Mouse (Mus musculus): ENCODE measurements around the gene Scnn1a. TPM values are rescaled to one million over a fixed set of nuclear protein-coding genes. Genes with fewer than 3 reads are reported as not detected.
"Not testable (repeated sequence)": the region's sequence is repeated elsewhere in the genome, so short reads cannot be mapped to it uniquely, and the experiment has no call there.

Gene Scnn1a
- 1.3 and 2.6 TPM in 2 replicates for polyA plus RNA-seq (2014; fragmentation: Nextera tagmentation; extraction: Ambion mirVana)

DNA sequence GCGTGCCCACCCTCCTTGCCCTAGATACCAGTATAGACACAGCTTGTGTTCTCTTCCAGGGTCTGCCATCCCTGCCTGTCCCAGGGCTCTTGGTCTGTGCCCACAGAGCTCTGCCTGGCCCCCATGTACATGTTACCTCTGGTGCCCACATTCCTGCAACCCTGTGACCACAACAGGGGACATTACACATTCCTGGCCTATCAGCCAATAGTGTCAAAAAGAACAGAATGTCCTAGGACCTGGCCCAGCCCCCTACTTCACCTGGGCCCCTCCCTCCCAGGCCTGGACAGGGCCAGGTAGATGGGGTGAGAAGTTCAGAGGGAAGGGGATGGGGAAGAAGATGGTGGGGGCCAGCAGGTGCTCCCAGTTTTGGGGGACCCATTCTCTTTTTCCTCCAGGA lies at the start of gene Scnn1a:
Gene Scnn1a (plus strand): TSS at position 337 of the 400 bp plus-strand sequence.
- Histone ChIP-seq H3K36me3 (ENCODE audit: control insufficient read depth, insufficient read depth, low read length) (no peaks in the 10 kb centered on the region), H3K9ac (replicated peaks; ENCODE audit: low read depth, low read length) (no peak within 1 kb of the TSS), H3K27me3 (ENCODE audit: control insufficient read depth, insufficient read depth, low read length) (0 out of 2 replicates have a peak, but pooled peaks cover 4% of the 10 kb centered on the region), H3K27ac (ENCODE audit: low read length) (no peak within 1 kb of the TSS), H3K9me3 (ENCODE audit: control insufficient read depth, low read depth, low read length) (no peaks in the 10 kb centered on the region), H3K4me1 (ENCODE audit: control insufficient read depth, insufficient read depth, low read length) (peaks cover 12% of the 10 kb centered on the region), H3K4me3 (ENCODE audit: low read depth, low read length) (no peak within 1 kb of the TSS), H3K4me2 (replicated peaks; ENCODE audit: low read depth, low read length) (peak within 1 kb of the TSS; percentile 19; the same call in 1 of the 2 replicates)
- no peak; the same call in 1 of the 2 replicates for ATAC-seq (ENCODE audit: insufficient number of reproducible peaks, insufficient read depth, low FRiP score, low read depth)
- 75% methylated on average over 1 of the region's 1 CpGs for WGBS

DNA sequence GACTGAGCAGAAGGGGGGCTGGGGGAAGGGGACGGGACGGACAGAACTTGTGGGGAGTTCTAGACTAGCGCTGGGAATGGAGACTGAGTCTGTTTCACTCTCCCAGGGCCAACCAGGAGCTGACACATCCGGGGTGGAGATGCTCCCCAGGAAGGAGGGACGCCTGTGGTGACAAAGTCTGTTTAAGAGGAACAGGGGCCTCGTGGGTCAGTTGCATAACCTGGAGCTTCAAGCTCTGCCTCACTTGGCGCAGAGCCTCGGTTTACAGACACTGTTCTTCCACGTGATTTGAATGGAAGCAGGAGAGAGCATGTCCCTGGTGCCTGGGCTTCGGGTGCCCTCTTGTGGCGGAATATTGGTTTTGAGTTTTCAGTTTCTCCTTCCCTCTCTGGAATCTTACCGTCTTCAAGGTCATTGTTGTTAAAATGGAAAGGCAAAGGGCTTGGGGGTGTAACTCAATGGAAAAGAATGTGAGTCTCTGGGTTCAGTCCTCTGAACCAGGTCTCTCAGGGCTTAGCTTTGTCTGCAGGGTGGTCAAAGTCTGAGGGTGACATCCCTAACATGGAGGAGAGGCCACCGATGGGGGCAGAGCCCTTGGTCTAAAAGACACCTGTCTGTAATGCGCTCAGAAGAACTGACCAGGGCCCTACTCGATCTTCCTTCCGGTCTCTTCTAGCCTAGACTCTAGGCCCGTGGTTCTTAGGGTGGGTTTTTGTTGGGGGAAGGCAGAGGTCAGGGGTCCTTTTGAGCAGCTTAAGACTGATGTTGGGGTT lies 48.8 kb upstream of the Scnn1a start:
- ATAC-seq (ENCODE audit: insufficient number of reproducible peaks, insufficient read depth, low FRiP score, low read depth): peak; percentile 83
- whole genome bisulfite sequencing: 17% methylated on average over 17 of the region's 17 CpGs
- Histone ChIP-seq H3K4me3 (ENCODE audit: low read depth, low read length) (no peak overlapping the region), H3K27me3 (ENCODE audit: control insufficient read depth, insufficient read depth, low read length) (no peaks in the 10 kb centered on the region), H3K9me3 (ENCODE audit: control insufficient read depth, low read depth, low read length) (no peaks in the 10 kb centered on the region), H3K27ac (ENCODE audit: low read length) (no peak overlapping the region), H3K36me3 (ENCODE audit: control insufficient read depth, insufficient read depth, low read length) (no peaks in the 10 kb centered on the region), H3K4me2 (replicated peaks; ENCODE audit: low read depth, low read length) (peak overlapping the region; percentile 39), H3K4me1 (ENCODE audit: control insufficient read depth, insufficient read depth, low read length) (0 out of 2 replicates have a peak, but pooled peaks cover 3% of the 10 kb centered on the region), H3K9ac (replicated peaks; ENCODE audit: low read depth, low read length) (no peak overlapping the region)

GRCm38 (mm10) chr6:125272228-125272785 lies 48.2 kb upstream of the Scnn1a start:
- no peaks in the 10 kb centered on the region for H3K27me3 ChIP-seq (ENCODE audit: control insufficient read depth, insufficient read depth, low read length)
- H3K27ac ChIP-seq (ENCODE audit: low read length): no peak overlapping the region
- H3K4me2 ChIP-seq (replicated peaks; ENCODE audit: low read depth, low read length): no peak overlapping the region
- H3K36me3 ChIP-seq (ENCODE audit: control insufficient read depth, insufficient read depth, low read length): no peaks in the 10 kb centered on the region
- no peak overlapping the region for H3K9ac ChIP-seq (replicated peaks; ENCODE audit: low read depth, low read length)
- no peak overlapping the region for H3K4me3 ChIP-seq (ENCODE audit: low read depth, low read length)
- H3K4me1 ChIP-seq (ENCODE audit: control insufficient read depth, insufficient read depth, low read length): 0 out of 2 replicates have a peak, but pooled peaks cover 3% of the 10 kb centered on the region
- no peak for ATAC-seq (ENCODE audit: insufficient number of reproducible peaks, insufficient read depth, low FRiP score, low read depth)
- no peaks in the 10 kb centered on the region for H3K9me3 ChIP-seq (ENCODE audit: control insufficient read depth, low read depth, low read length)
- 78% methylated on average over 10 of the region's 10 CpGs for WGBS

- no peak for ATAC-seq (ENCODE audit: insufficient number of reproducible peaks, insufficient read depth, low FRiP score, low read depth)
- Histone ChIP-seq H3K27ac (ENCODE audit: low read length) (no peak overlapping the region), H3K4me3 (ENCODE audit: low read depth, low read length) (no peak overlapping the region), H3K36me3 (ENCODE audit: control insufficient read depth, insufficient read depth, low read length) (no peaks in the 10 kb centered on the region), H3K9ac (replicated peaks; ENCODE audit: low read depth, low read length) (no peak overlapping the region), H3K4me1 (ENCODE audit: control insufficient read depth, insufficient read depth, low read length) (0 out of 2 replicates have a peak, but pooled peaks cover 3% of the 10 kb centered on the region), H3K4me2 (replicated peaks; ENCODE audit: low read depth, low read length) (no peak overlapping the region), H3K9me3 (ENCODE audit: control insufficient read depth, low read depth, low read length) (no peaks in the 10 kb centered on the region), H3K27me3 (ENCODE audit: control insufficient read depth, insufficient read depth, low read length) (no peaks in the 10 kb centered on the region)
- 55% methylated on average over 15 of the region's 15 CpGs for WGBS
These were observed 45.5 kb upstream of the Scnn1a start for GRCm38 (mm10) chr6:125274841-125275563.

- no peak overlapping the region for H3K4me3 ChIP-seq (ENCODE audit: low read depth, low read length)
- 61% methylated on average over 8 of the region's 8 CpGs for WGBS
These were observed 40.7 kb upstream of the Scnn1a start for GRCm38 (mm10) chr6:125279729-125280128.

GRCm38 (mm10) chr6:125282721-125283120 lies 37.7 kb upstream of the Scnn1a start:
- H3K27me3 ChIP-seq (ENCODE audit: control insufficient read depth, insufficient read depth, low read length); ATAC-seq (ENCODE audit: insufficient number of reproducible peaks, insufficient read depth, low FRiP score, low read depth); H3K9ac ChIP-seq (replicated peaks; ENCODE audit: low read depth, low read length); H3K9me3 ChIP-seq (ENCODE audit: control insufficient read depth, low read depth, low read length); H3K27ac ChIP-seq (ENCODE audit: low read length); H3K4me3 ChIP-seq (ENCODE audit: low read depth, low read length); H3K4me1 ChIP-seq (ENCODE audit: control insufficient read depth, insufficient read depth, low read length); H3K4me2 ChIP-seq (replicated peaks; ENCODE audit: low read depth, low read length); H3K36me3 ChIP-seq (ENCODE audit: control insufficient read depth, insufficient read depth, low read length): not testable (repeated sequence)
- WGBS: 92% methylated on average over 13 of the region's 13 CpGs

More at GRCm38 (mm10) chr6:125279729-125280128, 40.7 kb upstream of the Scnn1a start:
- Histone ChIP-seq H3K9ac (replicated peaks; ENCODE audit: low read depth, low read length) (no peak overlapping the region), H3K4me2 (replicated peaks; ENCODE audit: low read depth, low read length) (no peak overlapping the region), H3K27ac (ENCODE audit: low read length) (no peak overlapping the region), H3K9me3 (ENCODE audit: control insufficient read depth, low read depth, low read length) (no peaks in the 10 kb centered on the region; the same call in 1 of the 2 replicates), H3K36me3 (ENCODE audit: control insufficient read depth, insufficient read depth, low read length) (no peaks in the 10 kb centered on the region), H3K27me3 (ENCODE audit: control insufficient read depth, insufficient read depth, low read length) (no peaks in the 10 kb centered on the region), H3K4me1 (ENCODE audit: control insufficient read depth, insufficient read depth, low read length) (0 out of 2 replicates have a peak, but pooled peaks cover 4% of the 10 kb centered on the region)
- ATAC-seq (ENCODE audit: insufficient number of reproducible peaks, insufficient read depth, low FRiP score, low read depth): no peak

GRCm38 (mm10) chr6:125284250-125284649 lies 36.2 kb upstream of the Scnn1a start:
- Histone ChIP-seq H3K27ac (ENCODE audit: low read length) (no peak overlapping the region), H3K4me2 (replicated peaks; ENCODE audit: low read depth, low read length) (no peak overlapping the region), H3K4me1 (ENCODE audit: control insufficient read depth, insufficient read depth, low read length) (peaks cover 9% of the 10 kb centered on the region; the same call in 1 of the 2 replicates), H3K36me3 (ENCODE audit: control insufficient read depth, insufficient read depth, low read length) (no peaks in the 10 kb centered on the region), H3K9ac (replicated peaks; ENCODE audit: low read depth, low read length) (no peak overlapping the region), H3K9me3 (ENCODE audit: control insufficient read depth, low read depth, low read length) (no peaks in the 10 kb centered on the region; the same call in 1 of the 2 replicates), H3K4me3 (ENCODE audit: low read depth, low read length) (no peak overlapping the region), H3K27me3 (ENCODE audit: control insufficient read depth, insufficient read depth, low read length) (no peaks in the 10 kb centered on the region)
- 23% methylated on average over 8 of the region's 8 CpGs for WGBS
- no peak for ATAC-seq (ENCODE audit: insufficient number of reproducible peaks, insufficient read depth, low FRiP score, low read depth)

DNA sequence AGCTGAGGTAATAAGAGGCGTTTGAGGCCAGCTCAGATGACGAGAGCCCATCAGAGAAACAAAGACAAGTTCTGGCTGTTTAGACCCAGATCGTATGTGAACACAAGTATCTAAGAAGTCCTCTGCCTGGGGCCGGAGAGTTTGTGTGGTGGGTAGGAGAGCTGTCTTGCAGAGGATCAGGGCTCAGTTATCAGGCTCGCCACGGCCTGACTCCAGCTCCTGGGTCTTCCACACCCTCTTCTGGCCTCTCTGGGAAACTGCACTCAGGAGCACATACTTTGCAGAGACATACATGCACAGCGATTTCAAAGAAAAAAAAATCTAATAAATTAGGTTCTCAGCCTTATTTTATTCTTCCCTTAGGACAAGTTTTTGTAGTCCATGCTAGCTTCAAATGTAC lies 35.7 kb upstream of the Scnn1a start:
- Histone ChIP-seq H3K27ac (ENCODE audit: low read length) (no peak overlapping the region), H3K4me1 (ENCODE audit: control insufficient read depth, insufficient read depth, low read length) (peaks cover 9% of the 10 kb centered on the region; the same call in 1 of the 2 replicates)
- ATAC-seq (ENCODE audit: insufficient number of reproducible peaks, insufficient read depth, low FRiP score, low read depth): no peak

More for the DNA sequence above, 35.7 kb upstream of the Scnn1a start:
- WGBS: 86% methylated on average over 7 of the region's 7 CpGs
- H3K9ac ChIP-seq (replicated peaks; ENCODE audit: low read depth, low read length): no peak overlapping the region
- no peaks in the 10 kb centered on the region; the same call in 1 of the 2 replicates for H3K9me3 ChIP-seq (ENCODE audit: control insufficient read depth, low read depth, low read length)
- no peak overlapping the region for H3K4me2 ChIP-seq (replicated peaks; ENCODE audit: low read depth, low read length)
- H3K36me3 ChIP-seq (ENCODE audit: control insufficient read depth, insufficient read depth, low read length): no peaks in the 10 kb centered on the region
- H3K4me3 ChIP-seq (ENCODE audit: low read depth, low read length): no peak overlapping the region
- no peaks in the 10 kb centered on the region for H3K27me3 ChIP-seq (ENCODE audit: control insufficient read depth, insufficient read depth, low read length)

Data from stomach, embryonic 14.5 days (tissue).